Mouse (Mus musculus) megakaryocyte-erythroid progenitor cell, adult 5-6 weeks (primary cell): ENCODE data around the gene Rnf31. TPM values are rescaled to one million over a fixed set of nuclear protein-coding genes. Genes with fewer than 3 reads are reported as not detected.

Experiments
- ATAC-seq: replicated peaks from 2 replicates; pipeline ENCODE4 v1.8.0; 2016; ENCODE audit warnings: mild to moderate bottlenecking, inconsistent platforms; ENCODE audit not compliant: severe bottlenecking, poor library complexity, low FRiP score, low TSS enrichment
- total RNA-seq, 2 experiments: library from RNA; stranded (forward) in 1 of 2; stranded (reverse) in 1 of 2; fragments of 200-1000, 215-1000 nt in 1 of 2; fragments of >200 nt in 1 of 2; fragmentation: Nextera tagmentation in 1 of 2; gene quantifications; 2 replicates each; pipeline ENCODE4 v1.2.3; 2014 to 2017

Rnf31 gene
- total RNA-seq, 2 experiments from 2014 or later = 23.8 to 35.8 TPM

DNA sequence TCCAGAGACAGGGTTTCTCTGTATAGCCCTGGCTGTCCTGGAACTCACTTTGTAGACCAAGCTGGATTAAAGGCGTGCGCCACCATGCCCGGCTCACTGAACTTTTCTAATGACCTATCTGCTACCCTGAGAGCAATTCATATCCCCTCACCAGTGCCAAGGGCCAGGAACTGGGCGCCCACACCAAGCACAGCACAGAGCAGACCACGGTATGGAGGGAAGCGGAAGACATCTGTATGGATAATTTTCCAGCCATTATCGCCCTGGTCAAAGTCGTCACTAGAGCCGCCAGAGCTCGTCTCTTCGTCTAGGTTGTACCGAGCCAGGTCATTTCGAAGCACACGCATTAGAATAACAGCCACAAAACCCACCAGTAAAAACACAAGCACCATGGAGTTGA is 49.3 kb downstream of the Rnf31 start:
- no peak for ATAC-seq

DNA sequence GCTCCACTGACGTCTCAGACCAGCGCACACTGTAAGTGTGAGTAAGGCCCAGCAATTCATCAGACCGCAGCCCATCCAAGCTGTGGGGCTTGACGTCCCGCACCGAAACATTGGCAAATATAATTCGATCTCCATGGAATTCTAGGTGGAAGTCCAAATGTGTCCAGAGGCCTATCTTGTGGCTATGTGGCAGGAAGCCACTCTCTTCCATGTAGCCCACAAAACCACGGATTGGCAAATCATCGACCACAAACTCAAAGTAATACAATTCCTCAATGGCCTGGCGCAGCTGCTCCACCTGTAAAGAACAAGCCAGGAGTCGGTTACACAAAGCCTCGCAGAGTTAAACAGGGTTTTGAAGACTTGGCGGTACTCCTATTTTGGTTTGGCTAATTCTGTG is 49.8 kb downstream of the Rnf31 start:
- ATAC-seq = no peak

DNA sequence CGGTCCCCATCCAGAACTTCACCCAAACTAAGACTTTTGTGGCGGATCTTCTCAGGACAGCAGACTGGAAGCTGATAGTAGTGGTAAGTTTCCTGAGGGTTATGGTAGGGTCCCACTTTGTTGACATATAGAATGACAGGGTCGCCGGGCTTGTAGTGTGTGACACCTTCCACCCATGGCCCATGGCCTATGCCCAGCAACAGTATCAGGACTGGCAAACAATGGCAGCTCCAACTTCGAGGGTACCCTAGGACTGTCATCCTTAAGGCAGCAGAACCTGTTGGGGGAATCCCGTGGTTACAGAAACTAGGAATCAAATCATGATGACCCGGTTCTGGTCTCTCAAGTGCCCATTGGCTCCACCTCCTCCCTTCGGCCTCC is 51.2 kb downstream of the Rnf31 start:
- peak; percentile 26; the same call in 1 of the 2 replicates for ATAC-seq

DNA sequence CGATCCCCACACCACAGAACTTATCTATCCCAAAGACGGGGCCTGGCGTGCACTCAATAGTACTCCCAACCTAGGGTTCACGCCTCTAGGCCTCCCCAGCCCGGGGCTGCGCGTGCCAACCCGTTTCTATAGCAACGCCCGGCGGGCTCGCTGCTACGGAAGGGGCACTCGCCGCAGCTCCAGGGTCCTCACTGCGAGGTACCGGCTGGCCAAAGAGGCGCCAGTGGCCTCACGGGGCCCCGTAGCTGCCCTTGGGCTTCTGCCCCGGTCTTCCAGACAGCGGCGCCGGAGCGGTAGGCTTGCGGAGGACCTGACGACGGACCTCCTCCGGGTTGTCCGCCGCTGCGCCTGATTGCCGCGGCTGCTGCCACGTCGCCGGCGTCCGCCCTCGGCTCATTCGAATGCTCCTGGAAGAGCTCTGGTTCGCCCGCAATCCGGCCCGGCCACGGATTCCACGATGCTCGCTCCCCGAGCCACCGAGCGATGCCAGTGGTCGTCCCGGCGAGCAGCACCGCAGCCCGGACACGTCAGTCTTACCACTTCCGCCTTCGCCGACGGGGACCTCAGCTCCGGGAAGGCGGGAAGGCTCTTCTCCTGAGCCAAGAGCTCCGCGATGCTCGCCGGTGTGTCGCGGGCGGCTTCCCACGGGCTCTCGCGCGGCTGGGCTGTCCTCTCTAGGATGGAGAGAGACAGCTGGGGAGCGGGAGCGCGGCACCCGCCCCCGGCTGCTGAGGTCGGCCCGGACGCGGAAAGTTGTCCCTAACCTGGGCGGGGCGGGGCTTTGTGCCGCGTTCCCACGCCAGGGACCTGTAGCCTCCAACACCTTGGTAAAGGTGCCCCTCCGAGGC is 51.8 kb downstream of the Rnf31 start, which contains the start of gene Tm9sf1:
Gene Tm9sf1, minus strand, starts transcription at position 747 of the 848 bp plus-strand sequence.
- peak; percentile 70 for ATAC-seq

DNA sequence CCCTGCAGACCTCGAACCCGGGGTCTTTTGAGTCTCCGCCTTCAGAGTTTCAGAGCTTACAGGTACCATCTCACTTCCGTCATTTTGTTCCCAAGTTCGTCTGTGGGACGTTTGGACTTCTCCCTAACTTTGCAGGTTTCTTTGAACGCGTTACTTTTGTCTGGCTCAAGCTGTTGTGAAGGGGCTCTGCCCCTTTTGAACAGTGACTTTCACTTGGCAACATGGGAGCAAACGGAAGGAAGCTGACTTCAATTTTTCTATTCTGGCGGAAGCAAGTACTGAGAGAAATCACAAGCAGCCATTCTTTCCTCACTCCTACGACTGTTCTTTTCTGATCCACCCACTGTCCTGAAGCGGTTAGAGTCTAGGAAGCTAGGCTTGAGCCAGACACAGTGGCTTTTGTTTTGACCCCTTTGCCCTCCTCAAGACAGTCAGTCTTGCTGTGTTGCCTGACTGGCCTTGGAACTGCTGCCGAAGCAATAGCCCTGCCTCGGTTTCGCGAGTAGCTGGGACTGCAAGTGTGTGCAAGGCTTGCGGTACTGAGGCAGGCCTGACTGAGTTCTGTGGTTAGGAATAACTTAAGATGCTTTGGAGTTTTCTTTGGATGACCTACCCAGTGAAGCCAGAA is 52.9 kb downstream of the Rnf31 start:
- ATAC-seq = no peak

DNA sequence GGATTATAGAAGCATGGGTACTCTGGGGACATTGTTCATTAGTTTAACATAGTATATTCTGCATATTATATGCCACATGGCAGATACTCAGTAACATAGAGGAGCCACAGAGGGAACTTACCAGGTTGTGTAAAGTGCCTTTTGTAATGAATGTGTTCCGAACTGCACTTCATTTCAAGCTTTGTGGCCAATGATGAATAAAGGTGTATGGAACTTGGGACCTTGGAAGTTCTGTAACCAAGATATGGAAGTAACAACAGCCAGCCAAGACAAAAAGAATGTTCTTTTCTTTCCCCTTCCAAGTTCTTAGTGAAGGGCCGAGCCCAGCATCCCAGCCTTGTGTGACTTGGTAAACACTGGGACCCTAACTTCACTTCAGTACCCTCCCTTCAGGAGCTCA is 58.4 kb downstream of the Rnf31 start, which contains the start of gene Tssk4:
Gene Tssk4, plus strand, starts transcription at position 301 of the 400 bp plus-strand sequence.
- ATAC-seq = no peak

DNA sequence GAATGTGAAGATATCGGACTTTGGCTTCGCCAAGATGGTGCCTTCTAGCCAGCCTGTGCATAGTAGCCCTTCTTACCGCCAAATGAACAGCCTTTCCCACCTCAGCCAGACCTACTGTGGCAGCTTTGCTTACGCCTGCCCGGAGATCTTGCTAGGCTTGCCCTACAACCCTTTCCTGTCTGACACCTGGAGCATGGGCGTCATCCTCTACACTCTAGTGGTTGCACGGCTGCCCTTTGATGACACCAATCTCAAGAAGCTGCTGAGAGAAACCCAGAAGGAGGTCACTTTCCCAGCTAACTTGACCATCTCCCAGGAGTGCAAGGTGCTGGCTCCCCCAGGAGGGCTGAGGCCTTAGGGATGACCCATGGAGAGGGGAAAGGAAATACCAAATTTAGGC is 60.0 kb downstream of the Rnf31 start:
- no peak for ATAC-seq

Other genes with a start within 250 kb of the Rnf31 start
Only the 30 nearest of the 31 such genes appear.
- gene Dhrs4, start 113.0 kb upstream of the Rnf31 start, total RNA-seq (2014; fragmentation: Nextera tagmentation) = 103 and 133 TPM in 2 replicates
- 128 and 189 TPM in 2 replicates for gene Dhrs4, start 113.0 kb upstream of the Rnf31 start, total RNA-seq (2017)
- 0.77 and 1.3 TPM in 2 replicates for gene Carmil3, start 101.1 kb upstream of the Rnf31 start, total RNA-seq (2014; fragmentation: Nextera tagmentation)
- gene Carmil3, start 101.1 kb upstream of the Rnf31 start, total RNA-seq (2017) = 0.42 and 0.70 TPM in 2 replicates
- not detected in 2 replicates for gene Cpne6, start 81.3 kb upstream of the Rnf31 start, total RNA-seq (2014; fragmentation: Nextera tagmentation)
- gene Cpne6, start 81.3 kb upstream of the Rnf31 start, total RNA-seq (2017) = not detected in 2 replicates
- gene Nrl, start 66.7 kb upstream of the Rnf31 start, total RNA-seq (2014; fragmentation: Nextera tagmentation) = not detected in 2 replicates
- gene Nrl, start 66.7 kb upstream of the Rnf31 start, total RNA-seq (2017) = not detected in 2 replicates
- gene Pck2, start 51.4 kb upstream of the Rnf31 start, total RNA-seq (2014; fragmentation: Nextera tagmentation) = 66.0 and 88.0 TPM in 2 replicates
- gene Pck2, start 51.4 kb upstream of the Rnf31 start, total RNA-seq (2017) = 48.7 and 55.6 TPM in 2 replicates
- gene Dcaf11, start 31.7 kb upstream of the Rnf31 start, total RNA-seq (2014; fragmentation: Nextera tagmentation) = 41.6 and 45.9 TPM in 2 replicates
- 48.3 and 115 TPM in 2 replicates for gene Dcaf11, start 31.7 kb upstream of the Rnf31 start, total RNA-seq (2017)
- 2.7 TPM in 1 of 2 replicates, not detected in the other for gene A730061H03Rik, start 31.3 kb upstream of the Rnf31 start, total RNA-seq (2014; fragmentation: Nextera tagmentation)
- 14.8 TPM in 1 of 2 replicates, not detected in the other for gene A730061H03Rik, start 31.3 kb upstream of the Rnf31 start, total RNA-seq (2017)
- not detected in 2 replicates for gene Fitm1, start 16.1 kb upstream of the Rnf31 start, total RNA-seq (2014; fragmentation: Nextera tagmentation)
- gene Fitm1, start 16.1 kb upstream of the Rnf31 start, total RNA-seq (2017) = not detected in 2 replicates
- gene Psme1, start 13.6 kb upstream of the Rnf31 start, total RNA-seq (2014; fragmentation: Nextera tagmentation) = 311 and 359 TPM in 2 replicates
- gene Psme1, start 13.6 kb upstream of the Rnf31 start, total RNA-seq (2017) = 249 and 300 TPM in 2 replicates
- gene Emc9, start 6.4 kb upstream of the Rnf31 start, total RNA-seq (2014; fragmentation: Nextera tagmentation) = 37.3 and 44.8 TPM in 2 replicates
- gene Emc9, start 6.4 kb upstream of the Rnf31 start, total RNA-seq (2017) = 22.7 and 26.7 TPM in 2 replicates
- gene Psme2, start 595 bp upstream of the Rnf31 start, total RNA-seq (2014; fragmentation: Nextera tagmentation) = 190 and 268 TPM in 2 replicates
- 208 and 351 TPM in 2 replicates for gene Psme2, start 595 bp upstream of the Rnf31 start, total RNA-seq (2017)
- 57.9 and 65.2 TPM in 2 replicates for gene Irf9, start 11.9 kb downstream of the Rnf31 start, total RNA-seq (2014; fragmentation: Nextera tagmentation)
- 41.6 and 41.7 TPM in 2 replicates for gene Irf9, start 11.9 kb downstream of the Rnf31 start, total RNA-seq (2017)
- gene Rec8, start 26.3 kb downstream of the Rnf31 start, total RNA-seq (2014; fragmentation: Nextera tagmentation) = 28.2 and 53.3 TPM in 2 replicates
- 16.0 and 27.6 TPM in 2 replicates for gene Rec8, start 26.3 kb downstream of the Rnf31 start, total RNA-seq (2017)
- gene Ipo4, start 44.2 kb downstream of the Rnf31 start, total RNA-seq (2014; fragmentation: Nextera tagmentation) = 79.0 and 101 TPM in 2 replicates
- gene Ipo4, start 44.2 kb downstream of the Rnf31 start, total RNA-seq (2017) = 21.2 and 26.9 TPM in 2 replicates
- gene Gm49378, start 46.2 kb downstream of the Rnf31 start, total RNA-seq (2014; fragmentation: Nextera tagmentation) = 4.9 and 11.6 TPM in 2 replicates
- gene Gm49378, start 46.2 kb downstream of the Rnf31 start, total RNA-seq (2017) = 3.5 and 3.7 TPM in 2 replicates
- gene Tm9sf1, start 52.1 kb downstream of the Rnf31 start, total RNA-seq (2014; fragmentation: Nextera tagmentation) = 43.8 and 52.6 TPM in 2 replicates
- gene Tm9sf1, start 52.1 kb downstream of the Rnf31 start, total RNA-seq (2017) = 61.9 and 77.4 TPM in 2 replicates
- gene Tssk4, start 58.5 kb downstream of the Rnf31 start, total RNA-seq (2014; fragmentation: Nextera tagmentation) = 0.87 and 0.99 TPM in 2 replicates
- 0.69 TPM in 1 of 2 replicates, not detected in the other for gene Tssk4, start 58.5 kb downstream of the Rnf31 start, total RNA-seq (2017)
- gene Mdp1, start 68.8 kb downstream of the Rnf31 start, total RNA-seq (2014; fragmentation: Nextera tagmentation) = 39.9 and 57.6 TPM in 2 replicates
- gene Mdp1, start 68.8 kb downstream of the Rnf31 start, total RNA-seq (2017) = 33.5 and 34.1 TPM in 2 replicates
- 20.2 and 31.1 TPM in 2 replicates for gene Gmpr2, start 80.2 kb downstream of the Rnf31 start, total RNA-seq (2014; fragmentation: Nextera tagmentation)
- gene Gmpr2, start 80.2 kb downstream of the Rnf31 start, total RNA-seq (2017) = 22.6 and 24.8 TPM in 2 replicates
- gene Nedd8, start 80.4 kb downstream of the Rnf31 start, total RNA-seq (2014; fragmentation: Nextera tagmentation) = 398 and 455 TPM in 2 replicates
- 365 and 374 TPM in 2 replicates for gene Nedd8, start 80.4 kb downstream of the Rnf31 start, total RNA-seq (2017)
- 22.2 and 59.3 TPM in 2 replicates for gene Tinf2, start 90.1 kb downstream of the Rnf31 start, total RNA-seq (2014; fragmentation: Nextera tagmentation)
- 22.8 and 24.0 TPM in 2 replicates for gene Tinf2, start 90.1 kb downstream of the Rnf31 start, total RNA-seq (2017)
- not detected in 2 replicates for gene Tgm1, start 122.2 kb downstream of the Rnf31 start, total RNA-seq (2014; fragmentation: Nextera tagmentation)
- 0.15 TPM in 1 of 2 replicates, not detected in the other for gene Tgm1, start 122.2 kb downstream of the Rnf31 start, total RNA-seq (2017)
- 14.4 and 20.2 TPM in 2 replicates for gene Rabggta, start 130.6 kb downstream of the Rnf31 start, total RNA-seq (2014; fragmentation: Nextera tagmentation)
- 7.7 and 12.6 TPM in 2 replicates for gene Rabggta, start 130.6 kb downstream of the Rnf31 start, total RNA-seq (2017)
- 21.5 and 31.0 TPM in 2 replicates for gene Dhrs1, start 154.0 kb downstream of the Rnf31 start, total RNA-seq (2014; fragmentation: Nextera tagmentation)
- 10.0 and 10.3 TPM in 2 replicates for gene Dhrs1, start 154.0 kb downstream of the Rnf31 start, total RNA-seq (2017)
- 35.8 and 52.0 TPM in 2 replicates for gene Nop9, start 154.0 kb downstream of the Rnf31 start, total RNA-seq (2014; fragmentation: Nextera tagmentation)
- 24.8 and 27.5 TPM in 2 replicates for gene Nop9, start 154.0 kb downstream of the Rnf31 start, total RNA-seq (2017)
- not detected in 2 replicates for gene Cideb, start 166.8 kb downstream of the Rnf31 start, total RNA-seq (2014; fragmentation: Nextera tagmentation)
- gene Cideb, start 166.8 kb downstream of the Rnf31 start, total RNA-seq (2017) = not detected in 2 replicates
- not detected in 2 replicates for gene Ltb4r2, start 169.7 kb downstream of the Rnf31 start, total RNA-seq (2014; fragmentation: Nextera tagmentation)
- gene Ltb4r2, start 169.7 kb downstream of the Rnf31 start, total RNA-seq (2017) = 0.38 and 1.7 TPM in 2 replicates
- gene Ltb4r1, start 174.3 kb downstream of the Rnf31 start, total RNA-seq (2014; fragmentation: Nextera tagmentation) = 0.50 and 3.5 TPM in 2 replicates
- 0.76 and 3.1 TPM in 2 replicates for gene Ltb4r1, start 174.3 kb downstream of the Rnf31 start, total RNA-seq (2017)
- gene Adcy4, start 192.4 kb downstream of the Rnf31 start, total RNA-seq (2014; fragmentation: Nextera tagmentation) = not detected in 2 replicates
- gene Adcy4, start 192.4 kb downstream of the Rnf31 start, total RNA-seq (2017) = not detected in 2 replicates
- gene Ripk3, start 197.2 kb downstream of the Rnf31 start, total RNA-seq (2014; fragmentation: Nextera tagmentation) = 55.7 and 87.0 TPM in 2 replicates
- gene Ripk3, start 197.2 kb downstream of the Rnf31 start, total RNA-seq (2017) = 8.9 and 23.1 TPM in 2 replicates